Mouse (Mus musculus) activated CD4-positive, CD25-positive, alpha-beta regulatory T cell, adult 4 months (primary cell): ENCODE measurements at regions not wholly inside any gene's neighbourhood (a gene's known extent, or its start where the extent isn't known, plus 50 kb on each side); places are given as distances from the start of the nearest gene placed in this dataset.

Experiments used
- ATAC-seq: one replicate; pipeline ENCODE4 v1.8.0; 2017

DNA sequence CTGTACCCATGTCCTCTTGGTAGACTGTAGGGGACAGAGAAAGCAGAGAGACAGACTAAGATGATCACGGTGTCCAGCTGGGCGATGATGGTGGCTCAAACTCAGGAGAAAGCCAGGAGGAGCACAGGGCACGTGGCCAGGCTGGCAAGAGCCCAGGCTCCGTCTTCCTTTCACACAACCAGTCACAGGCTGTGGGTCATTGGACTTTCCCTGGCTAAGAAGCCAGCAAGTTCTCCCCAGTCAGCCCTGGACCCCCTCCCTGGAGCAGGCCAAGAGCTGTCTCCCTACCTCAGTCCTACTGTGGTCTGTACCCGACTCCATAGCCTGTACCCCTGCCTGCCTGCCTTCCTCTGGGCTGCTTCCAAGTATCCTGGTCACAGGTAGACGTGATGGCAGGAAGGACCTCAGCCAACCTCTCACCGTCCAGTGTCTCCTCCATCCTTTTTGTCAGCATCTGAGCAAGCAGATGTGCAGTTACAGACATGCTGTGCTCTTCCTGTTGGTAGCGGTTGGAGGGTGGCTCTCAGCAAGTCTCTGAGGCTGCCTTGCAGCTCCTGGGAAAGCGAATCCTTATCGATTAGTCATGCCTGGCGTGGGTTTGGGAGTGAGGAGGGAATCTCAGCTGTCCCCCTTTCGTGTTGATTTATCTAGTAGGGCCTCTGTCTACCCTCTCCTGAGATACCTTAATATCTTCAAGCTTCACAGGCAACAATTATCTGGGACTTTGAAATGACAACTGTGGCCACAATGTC is 63.4 kb upstream of the Tmem189 start:
- ATAC-seq, result no peak

DNA sequence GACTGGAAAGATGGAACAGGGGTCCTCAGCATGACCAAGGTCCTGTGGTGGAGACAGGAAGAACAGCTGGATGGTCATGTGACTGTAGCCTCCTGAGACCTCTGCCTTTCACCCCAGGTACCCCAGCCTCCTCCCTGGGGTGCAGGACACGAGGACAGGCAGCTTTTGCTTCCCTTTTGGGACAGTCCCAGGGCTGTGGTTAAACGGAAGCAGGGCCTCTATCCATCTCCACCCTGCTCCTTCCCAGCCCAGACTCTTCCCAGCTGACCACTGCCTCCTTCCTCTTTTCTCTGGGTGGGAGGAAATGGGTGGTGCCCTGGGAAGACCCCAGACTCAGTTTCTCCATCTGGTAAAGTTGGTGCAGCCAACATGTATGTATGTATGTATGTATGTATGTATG is 62.0 kb upstream of the Tmem189 start:
- ATAC-seq, result no peak

DNA sequence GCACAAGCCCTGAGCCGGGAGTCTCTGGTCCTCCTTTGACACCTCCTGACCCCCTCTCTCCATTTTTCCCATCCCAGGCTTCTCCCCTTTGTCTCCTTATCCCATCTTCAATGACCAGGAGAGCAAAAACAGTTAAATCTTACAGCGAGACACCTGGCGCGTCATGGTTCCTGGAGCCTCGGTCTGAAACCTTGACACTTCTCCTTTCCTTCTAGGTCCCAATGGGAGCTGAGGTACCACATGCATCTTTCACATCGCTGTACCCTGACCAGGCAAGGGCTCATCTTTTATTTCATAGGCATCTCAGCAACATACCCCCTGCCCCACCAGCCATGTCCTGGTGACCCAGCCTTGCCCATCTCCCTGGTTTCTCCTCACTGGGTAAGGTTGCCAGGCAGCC is 58.7 kb upstream of the Tmem189 start:
- no peak for ATAC-seq

- ATAC-seq, result no peak
These were observed 57.7 kb upstream of the Tmem189 start for GRCm38 (mm10) chr2:167747164-167747843.

DNA sequence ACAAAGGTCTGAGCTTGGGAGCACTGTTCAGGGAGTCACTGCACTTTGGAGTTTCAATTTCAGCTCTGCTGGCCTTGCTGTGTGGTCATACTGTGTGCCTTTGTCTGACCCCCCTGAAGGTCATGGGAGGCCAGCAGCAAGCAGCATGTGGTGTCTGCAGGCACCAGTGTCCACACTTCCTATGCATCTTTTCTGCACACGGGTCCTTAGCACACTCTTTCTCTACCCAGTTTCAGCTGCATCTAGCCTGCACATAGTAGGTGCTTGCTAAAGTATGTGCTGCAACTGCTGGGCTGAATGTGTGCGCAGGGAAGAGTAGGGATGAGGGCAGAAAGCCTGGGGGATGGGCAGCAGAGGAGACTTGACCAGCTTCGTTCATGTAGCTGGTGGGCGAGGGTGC is 56.7 kb upstream of the Tmem189 start:
- ATAC-seq, result no peak

GRCm38 (mm10) chr2:167745409-167745808 is 55.8 kb upstream of the Tmem189 start:
- ATAC-seq, result no peak

DNA sequence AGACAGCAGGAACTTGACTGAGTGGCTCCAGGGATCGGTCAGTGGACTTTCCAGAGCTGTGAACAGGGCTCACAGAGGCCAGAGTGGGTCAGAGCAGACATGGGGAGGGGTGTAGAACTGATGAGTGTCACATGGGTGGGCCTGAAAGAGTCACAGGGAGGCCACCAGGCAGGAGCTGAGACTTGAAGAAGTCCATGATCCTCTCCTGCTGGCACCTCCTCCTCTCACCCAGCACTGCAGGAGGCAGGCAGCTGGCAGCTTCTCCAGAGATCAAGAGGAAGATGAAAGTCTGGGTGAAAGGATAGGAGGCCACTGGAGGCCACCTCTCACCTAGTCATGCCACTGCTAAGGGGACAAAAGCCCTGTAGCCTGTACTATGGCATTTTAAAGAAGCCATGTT is 54.5 kb upstream of the Tmem189 start:
- no peak for ATAC-seq

- ATAC-seq, result peak; percentile 96
These were observed 52.9 kb upstream of the Tmem189 start for GRCm38 (mm10) chr2:167742479-167742878.

DNA sequence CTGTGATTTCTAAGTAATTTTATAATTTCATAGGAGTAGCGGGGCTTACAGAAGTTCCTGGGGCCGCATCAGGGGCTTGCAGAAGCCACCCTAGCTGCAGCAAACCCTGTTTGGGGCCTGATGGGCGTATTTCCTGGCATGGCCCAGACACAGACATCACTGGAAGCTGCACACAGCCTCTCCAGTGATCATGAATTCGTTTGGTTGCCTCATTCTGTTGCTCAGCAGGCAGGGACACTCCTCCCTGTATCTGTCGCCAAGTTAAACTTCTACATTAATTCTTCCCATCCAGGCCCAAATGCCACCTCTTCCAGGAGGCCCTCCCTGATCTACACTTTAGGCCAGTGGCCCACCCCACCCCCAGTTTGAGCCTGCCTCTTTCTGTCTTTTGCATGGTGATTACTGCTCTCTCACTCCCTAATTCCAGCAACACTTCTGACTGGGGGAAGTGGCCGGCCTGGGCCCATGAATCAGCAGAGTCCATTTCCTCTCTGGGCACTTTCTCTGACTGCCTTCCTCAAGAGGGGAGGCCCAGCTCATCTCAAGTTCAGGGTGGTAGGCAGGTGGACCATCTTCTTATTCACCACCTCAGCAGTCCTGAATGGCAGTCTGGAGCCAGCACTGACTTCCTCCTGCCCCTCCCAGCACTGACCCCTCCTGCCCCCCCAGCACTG is 51.0 kb upstream of the Tmem189 start:
- ATAC-seq, result no peak
